Mouse (Mus musculus) heart, postnatal 0 days (tissue): Measurements from ENCODE around the gene Paqr9. TPM values are rescaled to one million over a fixed set of nuclear protein-coding genes. Genes with fewer than 3 reads are reported as not detected.
A peak's percentile ranks its signal among the peaks of the same experiment; 100 is the strongest.

Experiments
- ATAC-seq: fragments of 200-750 bp; cut with Nextera tagmentation; 2 replicates; pipeline ENCODE4 v1.8.0; 2017; ENCODE audit warnings: low read depth, moderate number of reproducible peaks, moderate library complexity; ENCODE audit not compliant: insufficient read depth
- DNase-seq: peaks from one replicate; pipeline ENCODE4 v3.0.0-alpha.2; 2016; ENCODE audit warnings: low spot score
- H3K27ac ChIP-seq: fragments of 300-500 bp; sonication (generic); 2 replicates; pipeline ENCODE4 v1.5.1; 2014; ENCODE audit warnings: low read depth, mild to moderate bottlenecking
- H3K27me3 ChIP-seq: fragments of 300-500 bp; sonication (generic); 2 replicates; pipeline ENCODE4 v1.6.1; 2014; ENCODE audit warnings: low read length, mixed read lengths; ENCODE audit not compliant: control insufficient read depth, insufficient read depth
- H3K36me3 ChIP-seq: fragments of 300-500 bp; sonication (generic); replicated peaks from 2 replicates; pipeline ENCODE4 v1.6.1; 2014; ENCODE audit warnings: low read length, mixed read lengths; ENCODE audit not compliant: control insufficient read depth, insufficient read depth
- H3K4me1 ChIP-seq: fragments of 300-500 bp; sonication (generic); 2 replicates; pipeline ENCODE4 v1.6.1; 2014; ENCODE audit warnings: antibody characterized with exemption; ENCODE audit not compliant: control insufficient read depth, insufficient read depth
- H3K4me2 ChIP-seq: fragments of 300-500 bp; sonication (generic); 2 replicates; pipeline ENCODE4 v1.6.1; 2014; ENCODE audit warnings: low read depth, mild to moderate bottlenecking, low read length, moderate library complexity
- H3K4me3 ChIP-seq: fragments of 300-500 bp; sonication (generic); 2 replicates; pipeline ENCODE4 v1.5.1; 2014; ENCODE audit warnings: low read depth, low read length
- H3K9ac ChIP-seq: fragments of 300-500 bp; sonication (generic); replicated peaks from 2 replicates; pipeline ENCODE4 v1.6.1; 2014; ENCODE audit warnings: low read depth, low read length, mixed read lengths
- H3K9me3 ChIP-seq: fragments of 300-500 bp; sonication (generic); replicated peaks from 2 replicates; pipeline ENCODE4 v1.6.1; 2016; ENCODE audit warnings: low read length; ENCODE audit not compliant: control insufficient read depth
- CTCF ChIP-seq: IDR thresholded peaks from 2 replicates; pipeline ENCODE4 v1.5.1; 2016; ENCODE audit warnings: antibody characterized with exemption, control low read depth, low read depth
- EP300 ChIP-seq: IDR thresholded peaks from 2 replicates; pipeline ENCODE4 v1.6.1; 2016; ENCODE audit warnings: antibody characterized with exemption, low read depth
- WGBS: fragments of 180-500 bp; shearing (Covaris S2); extraction: QIAGEN DNeasy Blood & Tissue Kit; methylation state at CpG from one replicate; pipeline ENCODE4 v1.1.7; 2014; 5-methylcytosine and 5-hydroxymethylcytosine counted together
- polyA plus RNA-seq: library from polyadenylated mRNA; unstranded; fragments of >200 nt; fragmentation: Nextera tagmentation; extraction: Ambion mirVana; gene quantifications from 2 replicates; pipeline ENCODE4 v1.2.1, GENCODE M21; 2015
- total RNA-seq: library from RNA; depleted of rRNA; stranded (reverse); fragments of >200 nt; gene quantifications from 2 replicates; pipeline ENCODE4 v1.2.3, GENCODE M21; 2014; ENCODE audit warnings: low replicate concordance

The Paqr9 gene
- total and polyA plus RNA-seq, 2 experiments from 2014 or later, result 5.8 to 9.5 TPM

DNA sequence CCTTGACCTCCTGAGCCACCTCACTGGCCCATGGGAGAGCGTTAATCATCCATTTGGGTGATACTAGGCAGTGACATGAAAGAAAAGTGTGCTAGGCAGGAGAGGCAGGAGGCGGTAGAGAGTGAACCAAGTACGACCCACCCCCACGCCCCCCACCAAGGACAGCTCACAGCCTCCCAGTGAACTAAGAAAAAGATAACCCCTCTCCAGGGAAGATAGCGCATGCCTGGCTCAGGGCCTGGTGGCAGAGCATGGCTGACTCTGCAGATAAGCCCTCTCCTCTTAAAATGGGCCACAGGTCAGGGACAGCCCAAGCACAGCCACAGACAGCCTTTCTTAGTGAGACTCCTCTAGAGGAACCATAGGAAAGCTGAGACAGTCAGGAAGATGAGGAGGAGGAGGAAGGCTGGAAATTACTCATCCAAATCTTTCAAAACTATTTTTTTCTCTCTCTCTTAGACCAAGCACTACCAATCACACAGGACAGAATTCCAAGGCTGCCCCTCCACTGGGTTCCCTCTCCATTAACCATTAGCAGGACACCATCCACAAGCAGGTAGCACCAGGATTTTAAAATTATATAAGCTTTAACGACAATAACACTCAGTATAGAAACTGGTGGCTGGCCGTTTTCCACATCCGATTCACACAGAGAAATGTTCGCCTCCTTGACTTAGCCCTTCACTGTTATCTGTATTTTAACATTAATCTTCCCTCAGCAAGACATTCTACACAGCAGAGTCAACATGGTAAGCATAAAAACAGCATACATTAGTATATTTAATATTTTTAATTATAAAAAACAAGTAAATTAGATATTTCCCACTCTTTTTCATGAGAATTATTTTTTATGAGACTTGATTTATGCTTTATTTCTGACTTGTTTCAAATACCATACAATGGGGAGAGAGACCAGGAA lies 8.3 kb upstream of the Paqr9 start:
- peak; percentile 74 for DNase-seq
- 29% methylated on average over 9 of the region's 9 CpGs for WGBS
- Histone ChIP-seq H3K9ac (no peak overlapping the region), H3K4me1 (peaks cover 10% of the 10 kb centered on the region), H3K4me3 (no peak overlapping the region), H3K27ac (peak overlapping the region; percentile 83), H3K4me2 (0 out of 2 replicates have a peak overlapping the region, but pooled peaks have one; percentile 4), H3K9me3 (no peaks in the 10 kb centered on the region), H3K36me3 (no peaks in the 10 kb centered on the region), H3K27me3 (no peaks in the 10 kb centered on the region)
- peak; percentile 85 for ATAC-seq
- TF ChIP-seq EP300 (peak; percentile 84; the same call in 1 of the 2 replicates), CTCF (peak; percentile 27; the same call in 1 of the 2 replicates)

DNA sequence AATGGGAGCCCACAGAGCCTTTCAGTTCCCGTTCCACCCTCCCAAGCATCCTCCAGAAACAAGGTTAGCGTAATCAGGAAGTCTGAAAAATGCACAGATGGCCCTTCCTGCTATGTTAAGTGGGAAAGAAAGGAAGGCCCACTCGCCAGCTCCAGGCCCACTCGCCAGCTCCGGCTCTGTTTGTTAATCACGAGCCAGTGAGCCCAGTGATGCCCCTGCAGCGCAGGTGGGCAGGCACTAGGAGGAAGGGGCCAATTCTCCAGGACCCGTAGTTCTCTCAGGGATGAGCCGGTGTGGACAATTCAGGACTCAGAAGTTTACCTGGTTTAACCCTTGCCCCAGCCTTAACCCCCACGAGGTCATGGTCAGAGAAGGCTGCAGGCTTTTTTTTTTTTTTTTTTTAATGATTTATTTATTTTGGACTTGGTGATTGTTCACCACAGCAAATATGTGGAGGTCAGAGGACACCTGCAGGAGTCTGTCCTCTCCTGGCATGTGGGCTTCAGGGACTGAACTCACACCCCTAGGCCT lies 7.2 kb upstream of the Paqr9 start:
- WGBS, result 72% methylated on average over 10 of the region's 10 CpGs
- no peak overlapping the region for H3K27ac ChIP-seq
- H3K4me2 ChIP-seq, result no peak overlapping the region
- no peaks in the 10 kb centered on the region for H3K36me3 ChIP-seq
- peaks cover 10% of the 10 kb centered on the region for H3K4me1 ChIP-seq
- DNase-seq, result no peak
- H3K9ac ChIP-seq, result no peak overlapping the region
- no peaks in the 10 kb centered on the region for H3K9me3 ChIP-seq
- peaks cover 3% of the 10 kb centered on the region; the same call in 1 of the 2 replicates for H3K27me3 ChIP-seq
- ATAC-seq, result no peak
- no peak overlapping the region for H3K4me3 ChIP-seq
- no peak for TF ChIP-seq EP300

DNA sequence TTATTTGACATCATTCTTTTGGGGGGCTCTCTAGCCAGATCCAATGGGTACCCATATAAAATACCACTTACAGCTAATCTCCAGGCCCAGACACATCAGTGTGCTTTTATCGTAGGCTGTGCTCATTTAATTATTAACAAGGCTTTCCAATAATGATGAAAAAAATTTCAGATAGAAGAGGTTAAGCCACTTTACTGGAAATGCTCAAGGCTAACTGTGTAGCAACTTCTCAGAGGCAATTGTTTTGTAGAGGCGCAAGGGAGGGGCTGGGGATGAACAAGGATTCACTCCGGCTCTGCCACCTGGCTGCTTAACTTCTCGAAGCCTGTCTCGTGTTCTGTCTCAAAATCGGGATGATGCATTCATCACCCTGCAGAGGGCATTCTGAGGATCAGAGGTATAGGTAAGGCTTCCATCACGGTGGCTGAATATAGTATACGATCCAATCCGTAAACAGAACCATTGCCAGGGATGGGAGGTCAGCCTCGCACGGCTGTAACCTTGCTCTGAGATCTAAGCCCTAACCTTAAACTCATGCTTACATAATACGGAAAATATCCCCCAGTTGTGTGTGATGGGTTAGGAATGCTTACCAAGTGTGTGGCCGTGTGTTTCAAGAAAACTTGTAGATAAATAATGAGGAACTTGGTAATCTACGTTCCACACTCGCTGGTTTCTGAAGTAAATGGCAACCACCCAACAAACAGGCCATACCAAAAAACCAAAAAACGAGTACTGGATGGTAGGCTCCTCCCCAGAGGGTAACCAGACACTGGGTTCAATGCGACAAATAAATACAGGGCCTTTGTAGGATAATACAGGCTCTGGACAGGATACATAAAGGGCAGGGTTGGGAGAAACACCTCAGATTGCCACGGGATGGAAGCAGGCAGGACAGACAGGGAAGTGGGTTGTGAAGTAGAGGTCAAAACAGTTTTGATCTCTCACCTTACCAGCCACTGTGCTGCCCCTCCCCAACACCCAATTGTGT lies 4.9 kb upstream of the Paqr9 start:
- Histone ChIP-seq H3K4me3 (no peak overlapping the region), H3K27me3 (peaks cover 24% of the 10 kb centered on the region), H3K36me3 (no peaks in the 10 kb centered on the region), H3K9ac (no peak overlapping the region), H3K27ac (no peak overlapping the region), H3K4me2 (no peak overlapping the region), H3K4me1 (peaks cover 12% of the 10 kb centered on the region), H3K9me3 (no peaks in the 10 kb centered on the region)
- no peak for ATAC-seq
- TF ChIP-seq EP300, result no peak
- DNase-seq, result no peak
- 79% methylated on average over 18 of the region's 18 CpGs for WGBS

DNA sequence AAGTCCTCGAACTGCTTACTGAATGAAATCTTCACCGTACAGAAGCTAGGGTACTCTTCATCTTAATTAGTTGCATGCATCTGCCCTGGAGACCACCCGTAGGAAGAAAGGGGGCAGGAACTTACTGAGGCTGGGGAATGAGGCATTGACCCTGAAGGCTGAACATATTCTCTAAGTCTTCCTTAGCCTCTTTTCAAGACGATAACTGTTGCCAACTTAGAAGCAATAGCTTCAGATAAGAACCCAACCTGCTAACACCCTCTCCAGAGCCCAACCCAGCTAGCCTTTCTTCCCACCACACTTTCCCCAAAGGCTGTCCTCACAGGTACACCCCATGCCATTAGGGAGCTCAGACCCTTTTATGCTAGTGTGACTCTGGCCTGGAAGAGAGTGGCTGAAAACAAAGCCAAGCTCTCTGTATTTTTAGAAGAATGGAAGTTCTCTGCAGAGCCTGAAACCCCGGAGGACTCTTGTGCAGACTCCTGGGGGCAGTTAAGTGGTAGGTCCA lies 4.2 kb upstream of the Paqr9 start:
- Histone ChIP-seq H3K9ac (no peak overlapping the region), H3K4me1 (peaks cover 10% of the 10 kb centered on the region), H3K36me3 (no peaks in the 10 kb centered on the region), H3K9me3 (no peaks in the 10 kb centered on the region), H3K4me2 (no peak overlapping the region), H3K4me3 (no peak overlapping the region), H3K27me3 (peaks cover 31% of the 10 kb centered on the region), H3K27ac (no peak overlapping the region)
- DNase-seq, result no peak
- TF ChIP-seq CTCF (no peak), EP300 (no peak)
- no peak for ATAC-seq
- 67% methylated on average over 5 of the region's 5 CpGs for WGBS

DNA sequence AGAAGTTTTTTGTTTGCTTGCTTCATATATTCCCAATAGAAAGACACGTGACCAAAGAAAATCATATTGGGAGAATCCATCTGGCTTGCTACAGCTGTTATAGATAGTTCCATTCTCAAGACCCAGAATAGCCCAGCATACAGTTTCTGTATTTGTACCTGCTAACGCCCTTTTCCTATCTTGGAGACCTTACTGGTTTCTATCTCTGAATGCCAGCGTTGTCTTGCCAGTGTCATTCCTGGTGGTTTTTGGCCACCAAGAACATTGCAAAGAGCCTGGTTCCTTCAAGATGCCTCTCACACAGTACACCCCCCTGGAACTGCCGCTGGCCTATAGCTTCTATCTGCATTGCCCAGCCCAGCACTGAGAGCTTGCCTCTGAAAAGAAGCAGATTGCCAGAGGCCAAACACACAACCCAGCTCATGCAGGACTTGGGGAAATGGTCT lies 3.4 kb upstream of the Paqr9 start:
- Histone ChIP-seq H3K4me2 (no peak overlapping the region), H3K36me3 (no peaks in the 10 kb centered on the region), H3K9ac (no peak overlapping the region), H3K27me3 (peaks cover 39% of the 10 kb centered on the region), H3K27ac (no peak overlapping the region), H3K4me3 (no peak overlapping the region), H3K4me1 (peaks cover 13% of the 10 kb centered on the region), H3K9me3 (no peaks in the 10 kb centered on the region)
- TF ChIP-seq EP300 (no peak), CTCF (no peak)
- 69% methylated on average over 4 of the region's 4 CpGs for WGBS
- no peak for DNase-seq
- ATAC-seq, result no peak
